Mouse (Mus musculus) Patski (cell line): Measurements from ENCODE around the gene Tmem33. TPM values are rescaled to one million over a fixed set of nuclear protein-coding genes. Genes with fewer than 3 reads are reported as not detected.

Experiments used
- ATAC-seq: fragments of 100-300 bp; one replicate; pipeline ENCODE4 v1.8.0; 2021
- CTCF ChIA-PET: fragments of 350-600 bp; sonication (Branson Sonifier 250); formaldehyde crosslinking; loops from one replicate; lab custom pipeline; 2022; ENCODE audit warnings: inconsistent platforms; lab: Charles Lee
- POLR2A ChIA-PET: fragments of 350-600 bp; sonication (Branson Sonifier 250); formaldehyde crosslinking; loops from one replicate; lab custom pipeline; 2022; ENCODE audit warnings: antibody characterized with exemption, inconsistent platforms; lab: Charles Lee
- DNase-seq: peaks from one replicate; pipeline ENCODE4 v3.0.0-alpha.2; 2011; ENCODE audit warnings: low read depth, low spot score
- H3K27me3 ChIP-seq: fragments of 371-371 bp; one replicate; pipeline ENCODE4 v1.5.1; 2021
- CTCF ChIP-seq: fragments of 100-300 bp; IDR thresholded peaks from one replicate; pipeline ENCODE4 v1.5.1; 2021
- in situ Hi-C: fragments of 300-500 bp; cut with MboI; formaldehyde crosslinking; loops from 3 replicates; pipeline ENCODE4 v1.11.1; 2018; ENCODE audit warnings: low pct_unique_long_range_greater_than_20kb, mixed read lengths
- polyA plus RNA-seq: library from polyadenylated mRNA; unstranded; gene quantifications from one replicate; pipeline ENCODE4 v1.2.3, GENCODE M21; 2021

Gene Tmem33
- polyA plus RNA-seq, 1 experiment from 2014 or later, result 110 TPM

DNA sequence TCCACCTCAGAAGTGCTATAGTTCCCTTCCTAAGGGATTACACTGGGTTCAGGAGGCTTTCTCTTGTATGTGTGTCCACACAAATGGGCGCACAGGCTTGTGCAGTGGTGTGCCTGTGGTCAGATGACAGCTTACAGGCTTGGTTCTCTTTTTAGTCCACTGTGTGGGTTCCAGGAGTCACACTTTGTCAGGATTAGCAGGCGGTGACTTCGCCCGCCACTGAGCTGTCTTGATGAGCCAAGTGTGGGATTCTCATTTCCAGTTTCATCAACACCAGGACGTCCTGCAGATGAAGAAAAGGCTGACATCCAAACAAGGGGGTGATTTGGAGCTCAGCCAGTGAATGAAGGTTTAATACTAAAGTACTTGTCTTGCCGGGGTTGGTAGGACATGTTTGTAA, 35.3 kb downstream of the Tmem33 start:
- in situ Hi-C loops, result no loop called here
- no peak for DNase-seq
- no peak for TF ChIP-seq CTCF
- ATAC-seq, result no peak
- ChIA-PET POLR2A (interaction anchor here (0.6 kb wide), 1 partner anchor 946 kb away, joined by 3 read pairs; no protein-coding TSS in a partner anchor), CTCF (interaction anchor here (1.0 kb wide), 1 partner anchor 15 kb away, joined by 3 read pairs; no protein-coding TSS in a partner anchor)
- H3K27me3 ChIP-seq, result no peaks in the 10 kb centered on the region

GRCm38 (mm10) chr5:67296171-67296570, 35.8 kb downstream of the Tmem33 start:
- H3K27me3 ChIP-seq, result no peaks in the 10 kb centered on the region
- ChIA-PET CTCF (interaction anchor here (1.0 kb wide), 1 partner anchor 15 kb away, joined by 3 read pairs; no protein-coding TSS in a partner anchor), POLR2A (interaction anchor here (0.6 kb wide), 1 partner anchor 946 kb away, joined by 3 read pairs; no protein-coding TSS in a partner anchor)
- TF ChIP-seq CTCF, result no peak
- DNase-seq, result no peak
- in situ Hi-C loops, result no loop called here
- no peak for ATAC-seq

- ATAC-seq (peak; percentile 53), DNase-seq (peak; percentile 27)
- ChIA-PET POLR2A (no interaction called here), CTCF (interaction anchor here (1.0 kb wide), 1 partner anchor 9 kb away, joined by 3 read pairs; no protein-coding TSS in a partner anchor)
- no peaks in the 10 kb centered on the region for H3K27me3 ChIP-seq
- TF ChIP-seq CTCF, result no peak
- in situ Hi-C loops, result no loop called here
Measured at GRCm38 (mm10) chr5:67297026-67297813, 36.9 kb downstream of the Tmem33 start.

GRCm38 (mm10) chr5:67299847-67300412, 39.6 kb downstream of the Tmem33 start:
- POLR2A ChIA-PET, result no interaction called here
- no peak for TF ChIP-seq CTCF
- DNase-seq (no peak), ATAC-seq (no peak)
- in situ Hi-C loops, result no loop called here
- H3K27me3 ChIP-seq, result no peaks in the 10 kb centered on the region
- CTCF ChIA-PET, result interaction anchor here (0.6 to 1.9 kb wide), 4 partner anchors 11 to 18 kb away, joined by 3 to 4 read pairs (median 3); no protein-coding TSS in a partner anchor

DNA sequence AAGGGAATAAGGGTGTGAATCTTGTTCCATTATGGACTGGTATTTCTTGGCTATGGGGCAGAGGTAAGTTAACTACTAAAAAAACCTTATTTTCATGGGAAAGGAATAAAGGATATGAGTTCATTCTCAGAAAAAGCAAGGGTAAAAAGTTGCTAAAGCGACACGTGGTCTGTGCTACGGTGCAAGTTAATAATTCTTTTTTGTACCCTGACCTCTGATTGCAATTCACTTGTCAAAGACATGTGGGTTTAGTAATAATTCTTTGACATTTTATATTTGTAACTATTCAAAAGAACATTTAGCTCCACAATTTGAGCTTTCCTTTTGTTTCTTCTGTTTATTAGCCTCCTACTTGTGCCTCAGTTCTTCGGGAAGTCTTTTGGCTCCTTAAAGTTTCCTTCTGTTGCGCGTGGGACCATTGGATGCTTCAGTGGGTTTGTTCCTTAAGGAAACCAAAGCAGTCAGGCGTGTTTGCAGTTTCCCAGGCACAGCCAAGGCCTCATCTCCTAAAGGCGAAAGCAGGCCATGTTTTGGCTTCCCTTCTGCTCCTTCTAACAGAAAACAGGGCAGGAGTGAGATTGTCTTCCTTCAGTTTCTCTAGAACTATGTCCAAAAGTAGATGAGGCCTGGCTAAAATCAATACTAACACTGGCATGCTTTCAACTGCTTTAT, 40.7 kb downstream of the Tmem33 start:
- CTCF ChIA-PET, result interaction anchor here (1.2 kb wide), 1 partner anchor 12 kb away, joined by 3 read pairs; no protein-coding TSS in a partner anchor
- no peak for TF ChIP-seq CTCF
- POLR2A ChIA-PET, result interaction anchor here (0.7 kb wide), 1 partner anchor 164 kb away, joined by 6 read pairs; no protein-coding TSS in a partner anchor
- in situ Hi-C loops, result no loop called here
- no peaks in the 10 kb centered on the region for H3K27me3 ChIP-seq
- no peak for ATAC-seq
- DNase-seq, result no peak

- ChIA-PET POLR2A (interaction anchor here (0.7 to 1.3 kb wide), 2 partner anchors 10 to 163 kb away, joined by 6 to 9 read pairs; no protein-coding TSS in a partner anchor), CTCF (interaction anchor here (1.0 to 1.4 kb wide), 2 partner anchors 10 to 35 kb away, joined by 3 read pairs; no protein-coding TSS in a partner anchor)
- H3K27me3 ChIP-seq, result no peaks in the 10 kb centered on the region
- no peak for ATAC-seq
- in situ Hi-C loops, result no loop called here
- TF ChIP-seq CTCF, result no peak
- DNase-seq, result no peak
Measured at GRCm38 (mm10) chr5:67301722-67302331, 41.5 kb downstream of the Tmem33 start.

DNA sequence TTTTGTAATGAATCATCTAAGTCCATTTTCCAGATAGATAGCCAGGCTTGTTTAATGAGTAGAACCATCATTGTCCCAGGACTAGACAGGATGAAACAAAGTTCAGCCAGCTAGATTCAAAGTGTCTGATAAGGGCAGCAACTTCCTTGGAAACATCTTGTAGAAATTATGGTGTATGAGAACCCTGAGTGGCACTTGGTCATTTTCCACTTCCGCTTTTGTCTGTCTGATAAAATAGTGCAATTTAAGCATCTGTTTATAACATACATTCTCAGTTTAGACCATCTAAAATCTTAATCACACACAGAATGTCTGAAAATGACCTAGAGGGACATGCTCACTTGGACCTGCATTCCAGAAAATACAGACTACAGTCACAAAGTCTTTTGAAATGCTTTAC, 43.5 kb downstream of the Tmem33 start:
- in situ Hi-C loops, result no loop called here
- TF ChIP-seq CTCF, result no peak
- ChIA-PET POLR2A (no interaction called here), CTCF (interaction anchor here (1.8 kb wide), 1 partner anchor 12 kb away, joined by 5 read pairs; no protein-coding TSS in a partner anchor)
- no peak for ATAC-seq
- H3K27me3 ChIP-seq, result no peaks in the 10 kb centered on the region
- no peak for DNase-seq

GRCm38 (mm10) chr5:67306698-67307521, 46.5 kb downstream of the Tmem33 start, which contains the start of gene Slc30a9:
TSS of gene Slc30a9 (plus strand) at chr5:67306955.
- ATAC-seq (peak; percentile 94), DNase-seq (peak; percentile 65)
- POLR2A ChIA-PET, result interaction anchor here (0.6 to 1.2 kb wide), 3 partner anchors 18 to 52 kb away, joined by 3 read pairs; partner anchors contain the start of gene Tmem33
- H3K27me3 ChIP-seq, result no peaks in the 10 kb centered on the region
- in situ Hi-C loops, result no loop called here
- CTCF ChIA-PET, result interaction anchor here (1.2 kb wide), 1 partner anchor 15 kb away, joined by 3 read pairs; no protein-coding TSS in a partner anchor
- peak; percentile 49 for TF ChIP-seq CTCF
